Mouse (Mus musculus): ENCODE measurements around the gene Fzd5.

Fzd5 gene

GRCm38 (mm10) chr1:64690213-64691013 lies 47.1 kb downstream of the Fzd5 start, which contains the start of gene Ccnyl1:
TSS of gene Ccnyl1 (plus strand) at chr1:64690455.
- in situ Hi-C loops (cut with MboI, MseI), result loop anchor here (5.0 kb wide), 2 partner anchors 47 to 158 kb away; partner anchors contain the start of genes Creb1 and Fzd5

GRCm38 (mm10) chr1:64689561-64690212 lies 47.9 kb downstream of the Fzd5 start:
- in situ Hi-C loops (cut with MboI, MseI), result loop anchor here (5.0 kb wide), 2 partner anchors 48 to 157 kb away; partner anchors contain the start of genes Creb1 and Fzd5

DNA sequence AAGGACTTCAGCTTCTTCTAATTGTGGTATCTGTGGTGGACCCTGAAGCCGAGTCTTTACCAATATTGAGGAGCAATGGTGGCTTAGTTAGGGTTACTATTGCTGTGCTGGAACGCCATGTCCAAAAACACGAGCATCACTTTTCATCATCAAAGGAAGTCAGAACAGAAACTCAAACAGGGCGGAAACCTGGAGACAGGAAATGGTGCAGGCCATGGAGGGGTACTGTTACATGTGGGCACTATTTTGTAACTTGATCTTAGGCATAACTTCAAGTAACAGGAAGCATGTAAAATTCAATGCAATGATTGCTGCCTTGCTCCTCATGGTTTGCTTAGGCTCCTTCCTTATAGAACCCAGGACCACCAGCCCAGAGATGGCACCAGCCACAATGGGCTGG lies 49.5 kb downstream of the Fzd5 start:
- in situ Hi-C loops (cut with MboI, MseI), result no loop called here

DNA sequence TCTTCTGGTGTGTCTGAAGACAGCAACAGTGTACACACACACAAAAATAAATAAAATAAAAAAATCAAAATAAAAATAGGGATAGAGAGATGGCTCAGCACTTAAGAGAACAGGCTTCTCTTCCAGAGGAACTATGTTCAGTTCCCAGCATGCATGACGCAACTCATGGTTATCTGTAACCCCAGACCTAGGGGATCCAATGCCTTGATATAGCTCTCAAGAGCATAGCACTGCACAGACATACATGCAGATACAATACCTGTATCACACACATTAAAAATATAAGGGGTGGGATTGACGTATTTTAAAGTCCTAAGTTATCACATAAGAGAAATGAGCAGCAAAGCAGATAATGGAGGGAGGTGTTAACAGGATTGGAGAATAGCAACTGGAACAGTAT lies 53.1 kb downstream of the Fzd5 start:
- in situ Hi-C loops (cut with MboI, MseI), result no loop called here

DNA sequence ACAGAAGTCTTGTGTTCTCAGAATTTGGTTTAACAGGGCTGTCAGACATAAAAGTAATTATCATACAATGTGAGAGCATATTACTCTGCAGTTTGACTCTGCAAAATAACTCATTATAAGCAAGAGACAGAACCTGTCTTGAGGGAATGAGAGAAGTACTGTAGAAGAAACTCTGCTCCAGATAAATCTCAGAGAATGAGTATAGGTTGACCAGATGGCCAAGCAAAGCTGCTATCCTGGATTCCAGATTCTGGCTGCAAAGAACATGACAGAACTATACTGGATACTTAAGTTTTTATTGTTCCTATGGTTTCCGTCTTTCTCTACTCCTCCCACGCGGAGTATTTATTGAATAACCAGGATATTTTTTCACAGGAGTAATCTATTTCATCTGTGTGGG lies 54.5 kb downstream of the Fzd5 start:
- in situ Hi-C loops (cut with MboI, MseI), result no loop called here

DNA sequence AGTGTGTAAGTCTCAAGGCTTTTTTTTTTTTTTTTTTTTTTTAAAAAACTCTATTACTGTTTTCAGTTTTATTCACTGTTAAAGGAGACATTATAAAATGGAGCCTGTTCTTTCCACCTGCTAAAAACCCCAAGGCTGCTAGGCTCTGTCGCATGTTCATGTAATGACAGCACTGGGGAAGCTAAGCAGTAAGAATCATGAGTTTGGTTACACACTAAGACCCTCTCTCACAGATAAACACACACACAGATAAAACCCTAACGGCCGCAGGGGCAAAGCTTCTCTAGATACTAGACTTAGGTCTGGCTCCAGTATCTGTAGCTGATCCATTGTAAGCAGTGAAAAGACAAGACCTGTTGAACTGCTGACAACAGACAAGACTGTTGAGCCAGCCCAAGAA lies 56.1 kb downstream of the Fzd5 start:
- in situ Hi-C loops (cut with MboI, MseI), result no loop called here

Measured in T-helper 1 cell (primary cell).